Mouse (Mus musculus) lung, postnatal 0 days (tissue): ENCODE data around the gene Ndufv3.

ENCODE experiments used
- CTCF ChIP-seq: IDR thresholded peaks from 2 replicates; pipeline ENCODE4 v1.5.1; 2016; ENCODE audit warnings: antibody characterized with exemption, mild to moderate bottlenecking
- EP300 ChIP-seq: IDR thresholded peaks from 2 replicates; pipeline ENCODE4 v1.6.1; 2016; ENCODE audit warnings: antibody characterized with exemption, mild to moderate bottlenecking, control low read depth

DNA sequence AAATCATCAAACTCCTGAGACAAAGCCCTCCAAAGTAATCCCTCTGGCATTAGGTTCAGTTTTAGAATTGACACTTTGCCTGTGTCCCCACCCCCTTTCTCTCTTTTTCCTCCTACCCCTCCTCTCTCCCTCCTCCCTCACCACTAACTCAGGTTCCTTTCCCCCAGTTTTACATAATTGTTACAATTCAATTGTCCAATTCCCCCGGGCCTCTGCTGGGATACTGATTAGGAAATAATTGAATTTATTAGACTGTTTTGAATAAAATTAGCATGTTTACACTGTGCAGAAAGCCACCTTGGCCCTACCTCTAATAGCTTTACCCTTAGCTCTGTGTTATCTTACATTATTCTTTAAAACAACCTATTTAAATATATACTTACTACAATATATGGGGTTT is 5.2 kb upstream of the Ndufv3 start:
- no peak for TF ChIP-seq EP300
- no peak for TF ChIP-seq CTCF
